Mouse (Mus musculus) embryonic facial prominence, embryonic 14.5 days (tissue): ENCODE results near the gene Gm4553. TPM values are rescaled to one million over a fixed set of nuclear protein-coding genes. Genes with fewer than 3 reads are reported as not detected.
"Not testable (repeated sequence)": the region's sequence is repeated elsewhere in the genome, so short reads cannot be mapped to it uniquely, and the experiment has no call there.

Experiments
- ATAC-seq: fragments of 200-750 bp; cut with Nextera tagmentation; 2 replicates; pipeline ENCODE4 v1.8.0; 2017; ENCODE audit warnings: low read depth, moderate number of reproducible peaks, moderate TSS enrichment
- DNase-seq: peaks from one replicate; pipeline ENCODE4 v3.0.0-alpha.2; 2015; ENCODE audit warnings: low spot score
- H3K27ac ChIP-seq: fragments of 300-500 bp; sonication (generic); replicated peaks from 2 replicates; pipeline ENCODE4 v1.5.1; 2014; ENCODE audit warnings: low read depth, mild to moderate bottlenecking, low read length, moderate library complexity
- H3K27me3 ChIP-seq: fragments of 300-500 bp; sonication (generic); replicated peaks from 2 replicates; pipeline ENCODE4 v1.6.1; 2014; ENCODE audit warnings: low read length; ENCODE audit not compliant: control insufficient read depth, insufficient read depth
- H3K36me3 ChIP-seq: fragments of 300-500 bp; sonication (generic); 2 replicates; pipeline ENCODE4 v1.6.1; 2014; ENCODE audit warnings: low read length, mixed read lengths; ENCODE audit not compliant: control insufficient read depth, insufficient read depth
- H3K4me1 ChIP-seq: fragments of 300-500 bp; sonication (generic); 2 replicates; pipeline ENCODE4 v1.6.1; 2014; ENCODE audit warnings: antibody characterized with exemption, low read length; ENCODE audit not compliant: control insufficient read depth, insufficient read depth
- H3K4me2 ChIP-seq: fragments of 300-500 bp; sonication (generic); 2 replicates; pipeline ENCODE4 v1.6.1; 2014; ENCODE audit warnings: low read depth, mild to moderate bottlenecking, low read length, moderate library complexity, mixed read lengths
- H3K4me3 ChIP-seq: fragments of 300-500 bp; sonication (generic); 2 replicates; pipeline ENCODE4 v1.5.1; 2014; ENCODE audit warnings: low read depth, mild to moderate bottlenecking, low read length
- H3K9ac ChIP-seq: fragments of 300-500 bp; sonication (generic); 2 replicates; pipeline ENCODE4 v1.6.1; 2014; ENCODE audit warnings: low read depth, mild to moderate bottlenecking, low read length, moderate library complexity, mixed read lengths
- H3K9me3 ChIP-seq: fragments of 300-500 bp; sonication (generic); 2 replicates; pipeline ENCODE4 v1.6.1; 2016; ENCODE audit warnings: low read length; ENCODE audit not compliant: control insufficient read depth
- WGBS: fragments of 180-500 bp; shearing (Covaris S2); extraction: QIAGEN DNeasy Blood & Tissue Kit; methylation state at CpG from one replicate; pipeline ENCODE4 v1.1.7; 2014; 5-methylcytosine and 5-hydroxymethylcytosine counted together
- polyA plus RNA-seq: library from polyadenylated mRNA; unstranded; fragments of >200 nt; fragmentation: Nextera tagmentation; extraction: Ambion mirVana; gene quantifications from 2 replicates; pipeline ENCODE4 v1.2.1, GENCODE M21; 2014

The Gm4553 gene
- polyA plus RNA-seq = not detected in 2 replicates

GRCm38 (mm10) chr7:142165639-142166038 is at the start of gene Gm4553:
Gene Gm4553, minus strand, starts transcription at chr7:142165739.
- not testable (repeated sequence) for ATAC-seq, H3K9me3 ChIP-seq, H3K4me3 ChIP-seq, H3K27me3 ChIP-seq, H3K36me3 ChIP-seq, H3K4me1 ChIP-seq, DNase-seq, H3K9ac ChIP-seq, H3K4me2 ChIP-seq, H3K27ac ChIP-seq

- H3K4me1 ChIP-seq, DNase-seq, H3K27ac ChIP-seq, ATAC-seq, H3K4me3 ChIP-seq, H3K27me3 ChIP-seq, H3K4me2 ChIP-seq, H3K9me3 ChIP-seq, H3K9ac ChIP-seq, H3K36me3 ChIP-seq: not testable (repeated sequence)
- 75% methylated on average over 1 of the region's 1 CpGs for whole genome bisulfite sequencing
Observed at GRCm38 (mm10) chr7:142212136-142212535, 46.6 kb upstream of the Gm4553 start.

GRCm38 (mm10) chr7:142211559-142211958 is 46.0 kb upstream of the Gm4553 start, which contains the start of gene Gm7579:
Gene Gm7579, plus strand, starts transcription at chr7:142211859.
- Histone ChIP-seq H3K4me1 (no peaks in the 10 kb centered on the region), H3K27ac (no peak within 1 kb of the TSS), H3K4me3 (no peak within 1 kb of the TSS), H3K9me3 (no peaks in the 10 kb centered on the region), H3K4me2 (no peak within 1 kb of the TSS), H3K9ac (no peak within 1 kb of the TSS), H3K27me3 (no peaks in the 10 kb centered on the region), H3K36me3 (no peaks in the 10 kb centered on the region)
- DNase-seq (no peak), ATAC-seq (no peak)
- 79% methylated on average over 1 of the region's 1 CpGs for WGBS

- not testable (repeated sequence) for DNase-seq, H3K4me1 ChIP-seq, H3K27me3 ChIP-seq, H3K9me3 ChIP-seq, H3K9ac ChIP-seq, H3K27ac ChIP-seq, ATAC-seq, H3K4me3 ChIP-seq, H3K36me3 ChIP-seq, H3K4me2 ChIP-seq
- 74% methylated on average over 5 of the region's 5 CpGs for WGBS
Observed at GRCm38 (mm10) chr7:142206891-142207290, 41.4 kb upstream of the Gm4553 start.

GRCm38 (mm10) chr7:142205488-142205887 is 39.9 kb upstream of the Gm4553 start:
- Histone ChIP-seq H3K4me3 (no peak overlapping the region), H3K27me3 (no peaks in the 10 kb centered on the region), H3K4me1 (no peaks in the 10 kb centered on the region), H3K9ac (no peak overlapping the region), H3K36me3 (no peaks in the 10 kb centered on the region), H3K9me3 (no peaks in the 10 kb centered on the region), H3K27ac (no peak overlapping the region), H3K4me2 (no peak overlapping the region)
- DNase-seq (no peak), ATAC-seq (no peak)

- Histone ChIP-seq H3K9me3 (no peaks in the 10 kb centered on the region), H3K4me3 (no peak within 1 kb of the TSS), H3K27me3 (no peaks in the 10 kb centered on the region), H3K36me3 (no peaks in the 10 kb centered on the region), H3K4me2 (no peak within 1 kb of the TSS), H3K4me1 (no peaks in the 10 kb centered on the region), H3K27ac (no peak within 1 kb of the TSS), H3K9ac (no peak within 1 kb of the TSS)
- WGBS = 53% methylated on average over 1 of the region's 1 CpGs
- DNase-seq (no peak), ATAC-seq (no peak)
Observed at GRCm38 (mm10) chr7:142201064-142201463, 35.5 kb upstream of the Gm4553 start, which contains the start of gene Krtap5-3. Gene Krtap5-3, plus strand, starts transcription at chr7:142201364.

GRCm38 (mm10) chr7:142198748-142199147 is 33.2 kb upstream of the Gm4553 start:
- Histone ChIP-seq H3K9ac (no peak overlapping the region), H3K27ac (no peak overlapping the region), H3K27me3 (no peaks in the 10 kb centered on the region), H3K9me3 (no peaks in the 10 kb centered on the region), H3K4me1 (no peaks in the 10 kb centered on the region), H3K4me2 (no peak overlapping the region), H3K4me3 (no peak overlapping the region), H3K36me3 (no peaks in the 10 kb centered on the region)
- no peak for DNase-seq
- no peak for ATAC-seq
- WGBS = 67% methylated on average over 2 of the region's 2 CpGs

- Histone ChIP-seq H3K27me3 (no peaks in the 10 kb centered on the region), H3K4me1 (no peaks in the 10 kb centered on the region), H3K36me3 (no peaks in the 10 kb centered on the region), H3K9ac (no peak within 1 kb of the TSS), H3K9me3 (no peaks in the 10 kb centered on the region), H3K4me2 (no peak within 1 kb of the TSS), H3K27ac (no peak within 1 kb of the TSS), H3K4me3 (no peak within 1 kb of the TSS)
- ATAC-seq (no peak), DNase-seq (no peak)
- 42% methylated on average over 2 of the region's 2 CpGs for WGBS
Observed at GRCm38 (mm10) chr7:142190289-142190688, 24.8 kb upstream of the Gm4553 start, which contains the start of gene Gm10153. Gene Gm10153, minus strand, starts transcription at chr7:142190389.

GRCm38 (mm10) chr7:142188156-142188555 is 22.6 kb upstream of the Gm4553 start:
- no peak overlapping the region for H3K9ac ChIP-seq
- no peaks in the 10 kb centered on the region for H3K27me3 ChIP-seq
- no peak overlapping the region for H3K4me2 ChIP-seq
- ATAC-seq (no peak), DNase-seq (no peak)
- no peak overlapping the region for H3K4me3 ChIP-seq
- H3K4me1 ChIP-seq = no peaks in the 10 kb centered on the region
- H3K27ac ChIP-seq = no peak overlapping the region
- H3K36me3 ChIP-seq = no peaks in the 10 kb centered on the region
- WGBS = 72% methylated on average over 2 of the region's 2 CpGs
- no peaks in the 10 kb centered on the region for H3K9me3 ChIP-seq
